Mouse (Mus musculus) intestine, postnatal 0 days (tissue): ENCODE data around the gene Pced1b. TPM values are rescaled to one million over a fixed set of nuclear protein-coding genes. Genes with fewer than 3 reads are reported as not detected.

Experiments used
- ATAC-seq: fragments of 200-750 bp; cut with Nextera tagmentation; 2 replicates; pipeline ENCODE4 v1.8.0; 2017; ENCODE audit warnings: mild to moderate bottlenecking, moderate TSS enrichment, moderate library complexity
- H3K27ac ChIP-seq: fragments of 300-500 bp; sonication (generic); 2 replicates; pipeline ENCODE4 v1.5.1; 2014; ENCODE audit warnings: mild to moderate bottlenecking, low read depth, low read length, moderate library complexity
- H3K27me3 ChIP-seq: fragments of 300-500 bp; sonication (generic); replicated peaks from 2 replicates; pipeline ENCODE4 v1.6.1; 2014; ENCODE audit warnings: low read length, mixed read lengths; ENCODE audit not compliant: control insufficient read depth, insufficient read depth
- H3K36me3 ChIP-seq: fragments of 300-500 bp; sonication (generic); 2 replicates; pipeline ENCODE4 v1.6.1; 2014; ENCODE audit warnings: mild to moderate bottlenecking, moderate library complexity; ENCODE audit not compliant: control insufficient read depth, insufficient read depth
- H3K4me1 ChIP-seq: fragments of 300-500 bp; sonication (generic); replicated peaks from 2 replicates; pipeline ENCODE4 v1.6.1; 2014; ENCODE audit warnings: antibody characterized with exemption, low read length, mixed read lengths; ENCODE audit not compliant: control insufficient read depth, insufficient read depth
- H3K4me2 ChIP-seq: fragments of 300-500 bp; sonication (generic); replicated peaks from 2 replicates; pipeline ENCODE4 v1.6.1; 2014; ENCODE audit warnings: low read depth, mild to moderate bottlenecking, moderate library complexity
- H3K4me3 ChIP-seq: fragments of 300-500 bp; sonication (generic); 2 replicates; pipeline ENCODE4 v1.5.1; 2014; ENCODE audit warnings: low read depth, low read length
- H3K9ac ChIP-seq: fragments of 300-500 bp; sonication (generic); 2 replicates; pipeline ENCODE4 v1.6.1; 2014; ENCODE audit warnings: mild to moderate bottlenecking, low read depth, low read length
- H3K9me3 ChIP-seq: fragments of 300-500 bp; sonication (generic); 2 replicates; pipeline ENCODE4 v1.6.1; 2016; ENCODE audit warnings: mixed run types; ENCODE audit not compliant: control insufficient read depth
- CTCF ChIP-seq: sonication (generic); IDR thresholded peaks from 2 replicates; pipeline ENCODE4 v1.5.1; 2016; ENCODE audit warnings: low read depth, mild to moderate bottlenecking, control low read depth, antibody characterized with exemption, moderate library complexity
- WGBS: fragments of 180-500 bp; shearing (Covaris S2); extraction: QIAGEN DNeasy Blood & Tissue Kit; methylation state at CpG from one replicate; pipeline ENCODE4 v1.1.7; 2014; 5-methylcytosine and 5-hydroxymethylcytosine counted together
- polyA plus RNA-seq: library from polyadenylated mRNA; unstranded; fragments of >200 nt; fragmentation: Nextera tagmentation; extraction: Ambion mirVana; gene quantifications from 2 replicates; pipeline ENCODE4 v1.2.1, GENCODE M21; 2015

The Pced1b gene
- polyA plus RNA-seq, 1 experiment from 2014 or later: 1.6 TPM

GRCm38 (mm10) chr15:97391436-97391835 lies 144.5 kb downstream of the Pced1b start:
- no peak for ATAC-seq
- TF ChIP-seq CTCF: no peak
- Histone ChIP-seq H3K27ac (no peak overlapping the region), H3K36me3 (no peaks in the 10 kb centered on the region), H3K4me1 (no peaks in the 10 kb centered on the region), H3K4me3 (no peak overlapping the region), H3K9ac (no peak overlapping the region), H3K27me3 (no peaks in the 10 kb centered on the region), H3K9me3 (no peaks in the 10 kb centered on the region), H3K4me2 (no peak overlapping the region)
- WGBS: 94% methylated on average over 2 of the region's 2 CpGs

- Histone ChIP-seq H3K4me2 (no peak overlapping the region), H3K4me1 (no peaks in the 10 kb centered on the region), H3K27ac (no peak overlapping the region), H3K36me3 (no peaks in the 10 kb centered on the region), H3K9me3 (no peaks in the 10 kb centered on the region), H3K4me3 (no peak overlapping the region), H3K9ac (no peak overlapping the region), H3K27me3 (no peaks in the 10 kb centered on the region)
- TF ChIP-seq CTCF: no peak
- no peak for ATAC-seq
- 66% methylated on average over 12 of the region's 12 CpGs for WGBS
Measured at GRCm38 (mm10) chr15:97394561-97394960, 147.7 kb downstream of the Pced1b start.

GRCm38 (mm10) chr15:97396586-97397299 lies 149.8 kb downstream of the Pced1b start:
- WGBS: 90% methylated on average over 4 of the region's 4 CpGs

GRCm38 (mm10) chr15:97397793-97398192 lies 150.9 kb downstream of the Pced1b start:
- Histone ChIP-seq H3K4me1 (no peaks in the 10 kb centered on the region), H3K4me3 (no peak overlapping the region), H3K9ac (no peak overlapping the region), H3K36me3 (no peaks in the 10 kb centered on the region), H3K27ac (no peak overlapping the region), H3K9me3 (no peaks in the 10 kb centered on the region), H3K27me3 (no peaks in the 10 kb centered on the region), H3K4me2 (no peak overlapping the region)
- no peak for TF ChIP-seq CTCF
- WGBS: 78% methylated on average over 2 of the region's 2 CpGs
- ATAC-seq: no peak

More at GRCm38 (mm10) chr15:97396586-97397299, 149.8 kb downstream of the Pced1b start:
- no peak overlapping the region for H3K4me3 ChIP-seq
- no peak overlapping the region for H3K4me2 ChIP-seq
- TF ChIP-seq CTCF: no peak
- no peaks in the 10 kb centered on the region for H3K36me3 ChIP-seq
- no peaks in the 10 kb centered on the region for H3K4me1 ChIP-seq
- H3K9ac ChIP-seq: no peak overlapping the region
- H3K27me3 ChIP-seq: no peaks in the 10 kb centered on the region
- H3K27ac ChIP-seq: no peak overlapping the region
- no peak for ATAC-seq
- H3K9me3 ChIP-seq: no peaks in the 10 kb centered on the region

GRCm38 (mm10) chr15:97400866-97401265 lies 154.0 kb downstream of the Pced1b start:
- no peak overlapping the region for H3K9ac ChIP-seq
- 91% methylated on average over 6 of the region's 6 CpGs for WGBS
- no peaks in the 10 kb centered on the region for H3K9me3 ChIP-seq
- H3K4me3 ChIP-seq: no peak overlapping the region
- H3K4me2 ChIP-seq: no peak overlapping the region
- no peak for TF ChIP-seq CTCF
- no peaks in the 10 kb centered on the region for H3K27me3 ChIP-seq
- ATAC-seq: no peak
- H3K27ac ChIP-seq: no peak overlapping the region
- no peaks in the 10 kb centered on the region for H3K4me1 ChIP-seq
- H3K36me3 ChIP-seq: no peaks in the 10 kb centered on the region

- Histone ChIP-seq H3K9me3 (no peaks in the 10 kb centered on the region), H3K4me3 (no peak overlapping the region), H3K4me2 (no peak overlapping the region), H3K27me3 (no peaks in the 10 kb centered on the region), H3K27ac (no peak overlapping the region), H3K36me3 (no peaks in the 10 kb centered on the region), H3K4me1 (no peaks in the 10 kb centered on the region), H3K9ac (no peak overlapping the region)
- ATAC-seq: no peak
- no peak for TF ChIP-seq CTCF
- WGBS: 81% methylated on average over 8 of the region's 8 CpGs
Measured at GRCm38 (mm10) chr15:97404483-97404882, 157.6 kb downstream of the Pced1b start.

GRCm38 (mm10) chr15:97404998-97405397 lies 158.1 kb downstream of the Pced1b start:
- H3K9ac ChIP-seq: no peak overlapping the region
- no peak for ATAC-seq
- no peak for TF ChIP-seq CTCF
- H3K4me1 ChIP-seq: no peaks in the 10 kb centered on the region
- no peak overlapping the region for H3K27ac ChIP-seq
- WGBS: 58% methylated on average over 7 of the region's 7 CpGs
- no peak overlapping the region for H3K4me2 ChIP-seq
- no peaks in the 10 kb centered on the region for H3K9me3 ChIP-seq
- H3K27me3 ChIP-seq: no peaks in the 10 kb centered on the region
- H3K36me3 ChIP-seq: no peaks in the 10 kb centered on the region
- no peak overlapping the region for H3K4me3 ChIP-seq
